Mouse (Mus musculus) limb, embryonic 11.5 days (tissue): ENCODE results near the gene Wdr90. TPM values are rescaled to one million over a fixed set of nuclear protein-coding genes. Genes with fewer than 3 reads are reported as not detected.
A peak's percentile ranks its signal among the peaks of the same experiment; 100 is the strongest.

Experiments
- ATAC-seq: fragments of 200-750 bp; cut with Nextera tagmentation; 2 replicates; pipeline ENCODE4 v1.8.0; 2017; ENCODE audit warnings: low read depth; ENCODE audit not compliant: insufficient number of reproducible peaks, low FRiP score, low TSS enrichment
- DNase-seq: peaks from one replicate; pipeline ENCODE4 v3.0.0-alpha.2; 2015; ENCODE audit warnings: low spot score
- H3K27ac ChIP-seq: fragments of 300-500 bp; sonication (generic); replicated peaks from 2 replicates; pipeline ENCODE4 v1.5.1; 2014; ENCODE audit warnings: low read depth, mild to moderate bottlenecking, low read length
- H3K27me3 ChIP-seq: fragments of 300-500 bp; sonication (generic); 2 replicates; pipeline ENCODE4 v1.6.1; 2014; ENCODE audit warnings: mild to moderate bottlenecking, low read length, mixed read lengths; ENCODE audit not compliant: control insufficient read depth, insufficient read depth
- H3K36me3 ChIP-seq: fragments of 300-500 bp; sonication (generic); 2 replicates; pipeline ENCODE4 v1.6.1; 2014; ENCODE audit warnings: mild to moderate bottlenecking, low read length, moderate library complexity, mixed read lengths; ENCODE audit not compliant: control insufficient read depth, insufficient read depth
- H3K4me1 ChIP-seq: fragments of 300-500 bp; sonication (generic); 2 replicates; pipeline ENCODE4 v1.6.1; 2014; ENCODE audit warnings: low read length, mixed read lengths; ENCODE audit not compliant: control insufficient read depth, insufficient read depth
- H3K4me2 ChIP-seq: fragments of 300-500 bp; sonication (generic); 2 replicates; pipeline ENCODE4 v1.6.1; 2014; ENCODE audit warnings: low read depth, mild to moderate bottlenecking, moderate library complexity; ENCODE audit not compliant: severe bottlenecking
- H3K4me3 ChIP-seq: fragments of 300-500 bp; sonication (generic); 2 replicates; pipeline ENCODE4 v1.5.1; 2014; ENCODE audit warnings: low read depth, low read length
- H3K9ac ChIP-seq: fragments of 300-500 bp; sonication (generic); 2 replicates; pipeline ENCODE4 v1.6.1; 2014; ENCODE audit warnings: mild to moderate bottlenecking, low read length
- H3K9me3 ChIP-seq: fragments of 300-500 bp; sonication (generic); 2 replicates; pipeline ENCODE4 v1.6.1; 2016; ENCODE audit warnings: low read length; ENCODE audit not compliant: control insufficient read depth
- WGBS: fragments of 180-500 bp; shearing (Covaris S2); extraction: QIAGEN DNeasy Blood & Tissue Kit; methylation state at CpG from one replicate; pipeline ENCODE4 v1.1.7; 2014; 5-methylcytosine and 5-hydroxymethylcytosine counted together
- polyA plus RNA-seq: library from polyadenylated mRNA; unstranded; fragments of >200 nt; fragmentation: Nextera tagmentation; extraction: Ambion mirVana; gene quantifications from 2 replicates; pipeline ENCODE4 v1.2.1, GENCODE M21; 2014

Gene Wdr90
- polyA plus RNA-seq, 1 experiment from 2014 or later: 19.3 TPM

GRCm38 (mm10) chr17:25818851-25819780, 42.2 kb downstream of the Wdr90 start:
- ATAC-seq (no peak), DNase-seq (no peak)
- WGBS: 5% methylated on average over 46 of the region's 46 CpGs
- Histone ChIP-seq H3K27me3 (peaks cover 40% of the 10 kb centered on the region), H3K4me2 (peak overlapping the region; percentile 20), H3K9me3 (no peaks in the 10 kb centered on the region), H3K4me3 (0 out of 2 replicates have a peak overlapping the region, but pooled peaks have one; percentile 6), H3K9ac (no peak overlapping the region), H3K4me1 (peaks cover 3% of the 10 kb centered on the region; the same call in 1 of the 2 replicates), H3K36me3 (no peaks in the 10 kb centered on the region), H3K27ac (no peak overlapping the region)

DNA sequence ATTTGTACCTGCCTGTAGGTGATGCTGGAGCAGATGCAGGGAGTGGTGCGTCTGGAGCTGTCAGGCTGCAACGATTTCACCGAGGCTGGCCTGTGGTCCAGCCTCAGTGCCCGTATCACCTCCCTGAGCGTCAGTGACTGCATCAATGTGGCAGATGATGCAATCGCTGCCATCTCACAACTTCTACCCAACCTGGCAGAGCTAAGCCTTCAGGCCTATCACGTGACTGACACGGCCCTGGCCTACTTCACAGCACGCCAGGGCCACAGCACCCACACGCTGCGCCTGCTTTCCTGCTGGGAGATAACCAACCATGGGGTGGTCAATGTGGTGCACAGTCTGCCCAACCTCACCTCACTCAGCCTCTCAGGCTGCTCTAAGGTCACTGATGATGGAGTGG, 43.6 kb downstream of the Wdr90 start:
- Histone ChIP-seq H3K4me2 (no peak overlapping the region), H3K9ac (no peak overlapping the region), H3K27ac (no peak overlapping the region), H3K4me1 (no peaks in the 10 kb centered on the region), H3K4me3 (no peak overlapping the region), H3K27me3 (peaks cover 42% of the 10 kb centered on the region), H3K36me3 (no peaks in the 10 kb centered on the region), H3K9me3 (no peaks in the 10 kb centered on the region)
- 76% methylated on average over 11 of the region's 11 CpGs for WGBS
- ATAC-seq (no peak), DNase-seq (no peak)

- DNase-seq: peak; percentile 97
- Histone ChIP-seq H3K4me1 (0 out of 2 replicates have a peak, but pooled peaks cover 2% of the 10 kb centered on the region), H3K4me3 (no peak overlapping the region), H3K27ac (no peak overlapping the region), H3K27me3 (peaks cover 45% of the 10 kb centered on the region), H3K36me3 (no peaks in the 10 kb centered on the region), H3K9ac (no peak overlapping the region), H3K4me2 (no peak overlapping the region), H3K9me3 (no peaks in the 10 kb centered on the region)
- WGBS: 4% methylated on average over 20 of the region's 20 CpGs
- no peak for ATAC-seq
Observed at GRCm38 (mm10) chr17:25813471-25813870, 47.8 kb downstream of the Wdr90 start.

GRCm38 (mm10) chr17:25810890-25811289, 50.4 kb downstream of the Wdr90 start:
- Histone ChIP-seq H3K9me3 (no peaks in the 10 kb centered on the region), H3K27me3 (peaks cover 36% of the 10 kb centered on the region), H3K9ac (no peak overlapping the region), H3K4me2 (no peak overlapping the region), H3K36me3 (no peaks in the 10 kb centered on the region), H3K4me1 (0 out of 2 replicates have a peak, but pooled peaks cover 2% of the 10 kb centered on the region), H3K4me3 (no peak overlapping the region), H3K27ac (no peak overlapping the region)
- no peak for ATAC-seq
- 76% methylated on average over 4 of the region's 4 CpGs for WGBS
- no peak for DNase-seq

DNA sequence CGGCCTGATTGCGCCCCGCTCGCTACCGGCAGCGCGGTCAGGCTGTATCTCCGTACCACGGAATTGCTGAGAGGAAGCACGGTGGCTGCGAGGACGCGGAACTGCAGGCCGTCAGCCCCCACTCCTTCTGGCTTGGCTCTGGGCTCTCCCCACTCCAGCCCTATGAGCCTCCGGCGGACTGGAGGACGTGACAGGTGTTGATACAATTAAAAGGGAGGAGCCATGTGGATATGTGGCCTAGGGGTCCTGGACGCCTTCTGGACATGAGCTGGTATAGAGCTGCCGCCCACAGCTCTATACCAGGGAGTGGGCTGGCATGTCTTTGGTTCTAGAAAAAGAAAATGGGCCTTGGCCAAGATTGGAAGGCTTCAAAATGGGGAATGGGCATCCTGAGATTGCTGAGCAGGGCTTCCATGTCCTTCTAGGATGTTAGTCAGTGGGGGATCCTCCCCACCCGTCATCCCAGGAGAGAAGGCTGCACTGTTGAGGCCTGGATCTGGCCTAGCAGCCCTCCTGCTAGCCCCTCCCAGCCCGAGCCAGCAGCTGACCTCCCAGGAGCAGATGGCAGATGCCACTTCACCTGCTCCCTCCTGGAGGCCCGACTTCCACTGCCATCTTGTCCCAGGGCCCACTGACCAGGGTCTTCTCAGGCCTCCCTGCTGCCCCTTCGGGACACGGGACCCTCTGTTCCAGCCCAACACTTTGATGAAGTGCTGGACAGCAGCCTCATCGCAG, 51.5 kb downstream of the Wdr90 start:
- Histone ChIP-seq H3K9me3 (no peaks in the 10 kb centered on the region), H3K4me2 (peak overlapping the region; percentile 97), H3K27ac (no peak overlapping the region), H3K36me3 (no peaks in the 10 kb centered on the region), H3K27me3 (peaks cover 36% of the 10 kb centered on the region), H3K4me3 (peak overlapping the region; percentile 68), H3K9ac (peak overlapping the region; percentile 64; the same call in 1 of the 2 replicates), H3K4me1 (0 out of 2 replicates have a peak, but pooled peaks cover 2% of the 10 kb centered on the region)
- ATAC-seq: peak; percentile 14; the same call in 1 of the 2 replicates
- DNase-seq: no peak
- 11% methylated on average over 25 of the region's 25 CpGs for WGBS

GRCm38 (mm10) chr17:25808789-25809605, 52.3 kb downstream of the Wdr90 start, which contains the start of gene Fbxl16:
TSS of gene Fbxl16 (plus strand) at chr17:25809085.
- ATAC-seq: peak; percentile 60; the same call in 1 of the 2 replicates
- Histone ChIP-seq H3K36me3 (no peaks in the 10 kb centered on the region), H3K4me3 (peak within 1 kb of the TSS; percentile 68), H3K9ac (peak within 1 kb of the TSS; percentile 64), H3K27ac (no peak within 1 kb of the TSS), H3K4me2 (peak within 1 kb of the TSS; percentile 97), H3K9me3 (no peaks in the 10 kb centered on the region), H3K4me1 (0 out of 2 replicates have a peak, but pooled peaks cover 2% of the 10 kb centered on the region), H3K27me3 (peaks cover 36% of the 10 kb centered on the region)
- 0% methylated on average over 72 of the region's 100 CpGs for WGBS
- peak; percentile 80 for DNase-seq

GRCm38 (mm10) chr17:25808028-25808427, 53.3 kb downstream of the Wdr90 start:
- DNase-seq: no peak
- no peak for ATAC-seq
- no peaks in the 10 kb centered on the region for H3K36me3 ChIP-seq
- no peak overlapping the region for H3K9ac ChIP-seq
- 0 out of 2 replicates have a peak, but pooled peaks cover 2% of the 10 kb centered on the region for H3K4me1 ChIP-seq
- peaks cover 33% of the 10 kb centered on the region for H3K27me3 ChIP-seq
- no peaks in the 10 kb centered on the region for H3K9me3 ChIP-seq
- peak overlapping the region; percentile 97 for H3K4me2 ChIP-seq
- H3K27ac ChIP-seq: no peak overlapping the region
- 40% methylated on average over 5 of the region's 5 CpGs for WGBS
- peak overlapping the region; percentile 68; the same call in 1 of the 2 replicates for H3K4me3 ChIP-seq
